Mouse (Mus musculus): ENCODE measurements at regions not wholly inside any gene's neighbourhood (a gene's known extent, or its start where the extent isn't known, plus 50 kb on each side); places are given as distances from the start of the nearest gene placed in this dataset.

DNA sequence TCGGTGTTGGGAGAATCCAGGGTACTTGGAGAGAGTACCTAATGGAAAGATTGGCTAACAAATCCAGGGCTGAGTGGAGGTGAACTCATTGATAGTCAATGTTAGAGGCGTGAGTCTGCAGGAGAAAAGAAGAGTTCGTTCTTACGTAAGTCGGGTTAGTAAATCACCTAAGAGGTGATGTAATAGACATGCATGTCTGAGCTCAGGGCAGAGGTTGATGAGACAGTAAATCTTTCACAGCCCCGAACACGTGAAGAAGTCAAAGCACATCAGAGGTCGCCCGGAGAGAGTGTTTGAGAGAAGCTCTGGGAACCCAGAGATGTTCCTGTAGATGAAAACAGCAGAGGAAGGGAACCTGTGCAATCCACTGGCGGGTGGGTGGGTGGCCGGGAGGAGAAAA, 76.2 kb upstream of the Prdm1 start:
- TF ChIP-seq CTCF (IDR thresholded peaks at IDR 0.05; ENCODE audit: borderline replicate concordance, insufficient read depth, low read length) = no peak
- TF ChIP-seq POLR2A (IDR thresholded peaks at IDR 0.05; ENCODE audit: low read depth, low read length) = no peak

All from embryonic fibroblast, embryonic 13.5 days (primary cell).